ENCODE assay signal across 8 mouse cellular contexts in genomic region chr14:55592226-55592625, GRCm38 (mm10). TPM values are rescaled to one million over a fixed set of nuclear protein-coding genes. Genes with fewer than 3 reads are reported as not detected.
DNase-seq lines count a peak whose midpoint lies in the region; ATAC-seq and TF ChIP-seq lines count a peak whose summit lies in the region.

No protein-coding gene starts in this region.

- peak; percentile 13 for DNase-seq in retina, postnatal 1 day
- no peak for DNase-seq in retina, embryonic 14.5 days (ENCODE audit: low spot score)
- DNase-seq in adrenal gland, postnatal 10 days, result no peak
- DNase-seq in frontal cortex, postnatal 36 days (ENCODE audit: low spot score in 2 of 2), result no peak
- DNase-seq in right cerebral cortex, adult 18-20 months, result no peak

- no peaks in the 10 kb centered on the region for H3K27me3 ChIP-seq in embryonic facial prominence, embryonic 15.5 days
- no peaks in the 10 kb centered on the region for H3K27me3 ChIP-seq in kidney, embryonic 15.5 days
- H3K27me3 ChIP-seq in myocyte (ENCODE audit: control insufficient read depth, insufficient read depth, insufficient read length), result no peaks in the 10 kb centered on the region

- 2% methylated on average over 16 of the region's 16 CpGs for WGBS in embryonic facial prominence, embryonic 15.5 days
- WGBS in kidney, embryonic 15.5 days, result 2% methylated on average over 16 of the region's 16 CpGs

- H3K4me1 ChIP-seq in embryonic facial prominence, embryonic 15.5 days, result peaks cover 19% of the 10 kb centered on the region
- peaks cover 31% of the 10 kb centered on the region for H3K4me1 ChIP-seq in kidney, embryonic 15.5 days

- H3ac ChIP-seq in myocyte (ENCODE audit: control insufficient read depth, insufficient read length), result peak overlapping the region; percentile 46

- H3K9ac ChIP-seq in embryonic facial prominence, embryonic 15.5 days, result peak overlapping the region; percentile 94
- H3K9ac ChIP-seq in kidney, embryonic 15.5 days, result peak overlapping the region; percentile 86

- peaks cover 42% of the 10 kb centered on the region for H3K36me3 ChIP-seq in embryonic facial prominence, embryonic 15.5 days
- peaks cover 55% of the 10 kb centered on the region for H3K36me3 ChIP-seq in kidney, embryonic 15.5 days
- peaks cover 6% of the 10 kb centered on the region for H3K36me3 ChIP-seq in myocyte (ENCODE audit: control insufficient read depth, insufficient read depth)

- H3K27ac ChIP-seq in embryonic facial prominence, embryonic 15.5 days (replicated peaks), result peak overlapping the region; percentile 97
- H3K27ac ChIP-seq in kidney, embryonic 15.5 days, result peak overlapping the region; percentile 99

- peak overlapping the region; percentile 98 for H3K4me3 ChIP-seq in embryonic facial prominence, embryonic 15.5 days (replicated peaks)
- peak overlapping the region; percentile 87 for H3K4me3 ChIP-seq in kidney, embryonic 15.5 days (replicated peaks)
- H3K4me3 ChIP-seq in myocyte, result peak overlapping the region; percentile 89

- no peak for ATAC-seq in embryonic facial prominence, embryonic 15.5 days (ENCODE audit: insufficient number of reproducible peaks, low FRiP score, low TSS enrichment, low read depth)
- no peak for ATAC-seq in kidney, embryonic 15.5 days (replicated peaks; ENCODE audit: low FRiP score)

- no peak for TF ChIP-seq POLR2A in myocyte (IDR thresholded peaks at IDR 0.05; ENCODE audit: insufficient read length, low read depth)

- H3K79me2 ChIP-seq in myocyte (ENCODE audit: control insufficient read depth, insufficient read depth), result peaks cover 18% of the 10 kb centered on the region

- H3K9me3 ChIP-seq in embryonic facial prominence, embryonic 15.5 days (replicated peaks), result no peaks in the 10 kb centered on the region
- no peaks in the 10 kb centered on the region for H3K9me3 ChIP-seq in kidney, embryonic 15.5 days (replicated peaks)

- peak overlapping the region; percentile 93 for H3K4me2 ChIP-seq in embryonic facial prominence, embryonic 15.5 days (replicated peaks)
- H3K4me2 ChIP-seq in kidney, embryonic 15.5 days, result peak overlapping the region; percentile 89
- H3K4me2 ChIP-seq in myocyte (ENCODE audit: low read depth), result peak overlapping the region; percentile 80

TF ChIP-seq in myocyte, 11 proteins besides CTCF, POLR2A, EP300 and RAD21:
- TF ChIP-seq USF1 (IDR thresholded peaks at IDR 0.05; ENCODE audit: low read depth), result no peak
- no peak for TF ChIP-seq REST (IDR thresholded peaks at IDR 0.05; ENCODE audit: insufficient read depth, insufficient read length)
- no peak for TF ChIP-seq CEBPB (IDR thresholded peaks at IDR 0.05; ENCODE audit: insufficient read depth, poor library complexity, severe bottlenecking)
- no peak for TF ChIP-seq SRF (IDR thresholded peaks at IDR 0.05; ENCODE audit: control insufficient read depth, insufficient read length, low read depth)

RNA-seq across cellular contexts. Expression of gene Rnf31, which starts 0.7 kb away (rescaled TPM):
- 17.9 and 18.1 TPM in 2 replicates for polyA plus RNA-seq in embryonic facial prominence, embryonic 15.5 days (2015; fragmentation: Nextera tagmentation; extraction: Ambion mirVana)
- 18.6 and 21.7 TPM in 2 replicates for polyA plus RNA-seq in kidney, embryonic 15.5 days (2015; fragmentation: Nextera tagmentation; extraction: Ambion mirVana)
- 11.2 TPM for polyA plus RNA-seq in myocyte (2012; fragmentation: generic; extraction: Trizol)
- total RNA-seq in adrenal gland, postnatal 10 days (2021), result 10 to 100 TPM; 26.7 to 36.2 TPM

RNA-seq across cellular contexts. Expression of gene Psme2, which starts 1.3 kb away (rescaled TPM):
- 238 and 259 TPM in 2 replicates for polyA plus RNA-seq in embryonic facial prominence, embryonic 15.5 days (2015; fragmentation: Nextera tagmentation; extraction: Ambion mirVana)
- 248 and 261 TPM in 2 replicates for polyA plus RNA-seq in kidney, embryonic 15.5 days (2015; fragmentation: Nextera tagmentation; extraction: Ambion mirVana)
- 139 TPM for polyA plus RNA-seq in myocyte (2012; fragmentation: generic; extraction: Trizol)
- 100 to 1,000 TPM; 349 to 362 TPM for total RNA-seq in adrenal gland, postnatal 10 days (2021)

RNA-seq across cellular contexts. Expression of gene Emc9, which starts 7.1 kb away (rescaled TPM):
- 9.7 and 11.6 TPM in 2 replicates for polyA plus RNA-seq in embryonic facial prominence, embryonic 15.5 days (2015; fragmentation: Nextera tagmentation; extraction: Ambion mirVana)
- 6.8 and 7.4 TPM in 2 replicates for polyA plus RNA-seq in kidney, embryonic 15.5 days (2015; fragmentation: Nextera tagmentation; extraction: Ambion mirVana)
- 18.5 TPM for polyA plus RNA-seq in myocyte (2012; fragmentation: generic; extraction: Trizol)
- 10 to 100 TPM; 43.9 to 57.2 TPM for total RNA-seq in adrenal gland, postnatal 10 days (2021)

RNA-seq across cellular contexts. Expression of gene Irf9, which starts 11.1 kb away (rescaled TPM):
- 12.8 and 17.3 TPM in 2 replicates for polyA plus RNA-seq in embryonic facial prominence, embryonic 15.5 days (2015; fragmentation: Nextera tagmentation; extraction: Ambion mirVana)
- 12.8 and 14.6 TPM in 2 replicates for polyA plus RNA-seq in kidney, embryonic 15.5 days (2015; fragmentation: Nextera tagmentation; extraction: Ambion mirVana)
- 4.0 TPM for polyA plus RNA-seq in myocyte (2012; fragmentation: generic; extraction: Trizol)
- total RNA-seq in adrenal gland, postnatal 10 days (2021), result 10 to 100 TPM in 1 of 2 experiments, 1 to 10 TPM in 1; 9.7 to 13.3 TPM

RNA-seq across cellular contexts. Expression of gene Psme1, which starts 14.3 kb away (rescaled TPM):
- polyA plus RNA-seq in embryonic facial prominence, embryonic 15.5 days (2015; fragmentation: Nextera tagmentation; extraction: Ambion mirVana), result 129 and 134 TPM in 2 replicates
- 147 and 153 TPM in 2 replicates for polyA plus RNA-seq in kidney, embryonic 15.5 days (2015; fragmentation: Nextera tagmentation; extraction: Ambion mirVana)
- polyA plus RNA-seq in myocyte (2012; fragmentation: generic; extraction: Trizol), result 81.7 TPM
- 100 to 1,000 TPM; 293 to 337 TPM for total RNA-seq in adrenal gland, postnatal 10 days (2021)
